Mouse (Mus musculus) testis, adult 2 months (tissue): Measurements from ENCODE around the gene Dcps. TPM values are rescaled to one million over a fixed set of nuclear protein-coding genes. Genes with fewer than 3 reads are reported as not detected.
A peak's percentile ranks its signal among the peaks of the same experiment; 100 is the strongest.

Experiments
- H3K27ac ChIP-seq: fragments of 200-500 bp; 2 replicates; pipeline ENCODE4 v1.5.1; 2012; ENCODE audit warnings: low read depth, low read length; ENCODE audit not compliant: control insufficient read depth, insufficient read depth
- H3K27me3 ChIP-seq: fragments of 200-500 bp; 2 replicates; pipeline ENCODE4 v1.6.1; 2012; ENCODE audit warnings: mild to moderate bottlenecking, low read length, moderate library complexity; ENCODE audit not compliant: control insufficient read depth, insufficient read depth
- H3K36me3 ChIP-seq: fragments of 200-500 bp; 2 replicates; pipeline ENCODE4 v1.6.1; 2012; ENCODE audit warnings: mild to moderate bottlenecking, low read length; ENCODE audit not compliant: control insufficient read depth, insufficient read depth
- H3K4me1 ChIP-seq: fragments of 200-500 bp; 2 replicates; pipeline ENCODE4 v1.6.1; 2012; ENCODE audit warnings: low read length; ENCODE audit not compliant: control insufficient read depth, insufficient read depth
- H3K4me3 ChIP-seq: fragments of 200-500 bp; 2 replicates; pipeline ENCODE4 v1.5.1; 2012; ENCODE audit warnings: low read depth, mild to moderate bottlenecking, low read length, moderate library complexity, mixed read lengths; ENCODE audit not compliant: control insufficient read depth
- CTCF ChIP-seq: fragments of 200-500 bp; IDR thresholded peaks from 2 replicates; pipeline ENCODE4 v1.5.1; 2012; ENCODE audit warnings: low read depth, mild to moderate bottlenecking, inconsistent platforms, low read length, moderate library complexity; ENCODE audit not compliant: control insufficient read depth, insufficient read depth, insufficient replicate concordance
- POLR2A ChIP-seq: fragments of 200-500 bp; IDR thresholded peaks from 2 replicates; pipeline ENCODE4 v1.6.1; 2012; ENCODE audit warnings: low read depth, mild to moderate bottlenecking, inconsistent platforms, low read length, moderate library complexity; ENCODE audit not compliant: control insufficient read depth
- polyA plus RNA-seq: library from polyadenylated mRNA; depleted of rRNA; stranded (reverse); fragments of >200 nt; gene quantifications from 2 replicates; pipeline ENCODE4 v1.2.3, GENCODE M21; 2012

The Dcps gene
- polyA plus RNA-seq, 1 experiment = 16.7 TPM

DNA sequence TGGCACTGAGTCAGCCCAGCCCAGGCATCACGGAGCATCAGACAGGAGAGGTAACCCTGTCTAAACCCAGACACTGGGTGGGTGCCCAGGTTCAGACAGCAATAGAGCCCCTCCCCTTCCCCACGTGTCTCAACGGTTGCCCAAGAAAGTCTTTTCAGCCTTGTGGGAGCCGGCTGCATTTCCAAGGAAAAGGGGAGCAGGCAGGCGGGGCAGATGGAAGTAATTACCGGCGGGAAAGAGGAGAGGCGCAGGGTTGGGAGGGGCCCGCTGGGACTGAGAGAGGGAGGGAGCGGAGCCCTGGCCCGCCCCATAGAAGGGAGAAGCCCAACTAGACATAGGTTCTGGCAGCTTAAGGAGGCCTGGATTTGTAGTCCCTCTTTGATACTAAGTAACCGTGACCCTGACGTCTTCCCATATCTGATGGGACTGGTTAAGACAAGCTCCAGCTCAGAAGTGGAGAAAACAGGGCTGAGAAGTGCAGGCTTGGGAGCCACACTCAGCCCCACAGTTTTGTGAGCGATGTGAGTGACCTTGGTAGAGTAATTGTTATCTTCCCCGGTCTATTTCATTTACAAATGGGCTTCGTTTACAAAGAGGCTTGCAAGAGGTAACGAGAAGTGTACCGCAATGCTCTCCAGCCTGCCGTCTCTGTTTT lies 63.8 kb downstream of the Dcps start:
- Histone ChIP-seq H3K27me3 (no peaks in the 10 kb centered on the region), H3K4me1 (peaks cover 25% of the 10 kb centered on the region), H3K27ac (peak overlapping the region; percentile 63; the same call in 1 of the 2 replicates), H3K36me3 (no peaks in the 10 kb centered on the region), H3K4me3 (no peak overlapping the region)
- no peak for TF ChIP-seq CTCF
- peak; percentile 27; the same call in 1 of the 2 replicates for TF ChIP-seq POLR2A

DNA sequence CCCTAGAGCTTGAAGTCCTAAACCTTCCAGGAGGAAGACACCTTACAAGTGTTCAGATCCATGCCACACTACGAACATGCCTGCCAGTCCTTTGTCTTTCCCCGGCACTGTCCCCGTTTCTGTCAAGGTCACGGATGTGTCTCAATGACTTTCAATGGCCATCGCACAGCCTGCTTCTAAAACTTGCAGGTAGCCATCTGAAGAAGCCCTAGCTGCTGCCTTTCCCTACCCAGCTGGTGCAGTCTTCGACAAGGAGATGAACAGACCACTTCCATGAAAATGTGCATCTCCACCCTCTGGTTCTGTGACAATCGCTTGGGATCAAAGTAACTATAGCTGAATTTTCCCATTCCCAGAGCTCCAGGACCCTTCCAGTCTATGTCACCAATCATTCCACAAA lies 64.4 kb downstream of the Dcps start:
- no peak overlapping the region for H3K4me3 ChIP-seq
- TF ChIP-seq POLR2A (no peak), CTCF (no peak)
- no peaks in the 10 kb centered on the region for H3K27me3 ChIP-seq
- H3K4me1 ChIP-seq = peaks cover 22% of the 10 kb centered on the region
- H3K27ac ChIP-seq = no peak overlapping the region
- no peaks in the 10 kb centered on the region for H3K36me3 ChIP-seq

DNA sequence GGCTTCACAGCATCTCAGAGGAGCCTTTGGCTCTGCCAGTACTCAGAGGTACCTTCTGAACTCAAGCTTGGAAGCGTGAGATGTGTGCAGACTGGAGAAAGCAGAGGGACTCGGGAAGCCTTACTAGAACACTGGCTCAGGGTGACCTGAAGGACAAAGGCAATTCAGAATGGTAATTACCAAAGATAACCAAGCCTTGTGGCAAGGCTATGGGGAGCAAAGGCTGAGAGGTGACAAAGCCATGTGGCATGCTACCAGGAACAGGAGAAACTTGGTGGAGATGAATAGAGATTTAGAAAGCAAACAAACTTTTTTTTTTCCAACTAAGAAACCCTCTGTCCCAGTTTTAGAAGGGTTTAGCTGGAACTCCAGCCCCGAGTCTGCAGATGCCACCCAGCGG lies 65.3 kb downstream of the Dcps start:
- Histone ChIP-seq H3K4me3 (no peak overlapping the region), H3K27ac (no peak overlapping the region), H3K27me3 (no peaks in the 10 kb centered on the region), H3K4me1 (peaks cover 18% of the 10 kb centered on the region), H3K36me3 (no peaks in the 10 kb centered on the region)
- TF ChIP-seq POLR2A = no peak
- TF ChIP-seq CTCF = no peak

DNA sequence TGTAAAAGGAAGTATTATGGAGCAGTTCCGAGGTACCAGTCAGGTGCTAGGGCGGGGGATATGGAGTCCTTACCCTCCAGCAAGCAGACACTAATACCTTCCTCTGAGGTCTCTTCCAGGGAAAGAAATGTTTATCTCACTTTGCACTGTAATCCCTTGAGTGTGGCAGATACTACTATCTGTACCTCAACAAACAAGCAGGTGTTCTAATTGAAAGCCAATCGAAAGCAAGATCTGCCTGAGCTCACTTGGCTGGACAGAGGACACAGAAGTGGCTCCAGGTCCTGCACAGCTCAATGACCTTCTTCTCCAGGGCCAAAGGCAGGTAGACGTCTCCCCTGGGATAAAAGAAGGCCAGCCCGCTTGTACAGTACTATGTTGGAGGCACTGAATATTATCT lies 65.8 kb downstream of the Dcps start:
- Histone ChIP-seq H3K27ac (no peak overlapping the region), H3K4me1 (peaks cover 18% of the 10 kb centered on the region)

DNA sequence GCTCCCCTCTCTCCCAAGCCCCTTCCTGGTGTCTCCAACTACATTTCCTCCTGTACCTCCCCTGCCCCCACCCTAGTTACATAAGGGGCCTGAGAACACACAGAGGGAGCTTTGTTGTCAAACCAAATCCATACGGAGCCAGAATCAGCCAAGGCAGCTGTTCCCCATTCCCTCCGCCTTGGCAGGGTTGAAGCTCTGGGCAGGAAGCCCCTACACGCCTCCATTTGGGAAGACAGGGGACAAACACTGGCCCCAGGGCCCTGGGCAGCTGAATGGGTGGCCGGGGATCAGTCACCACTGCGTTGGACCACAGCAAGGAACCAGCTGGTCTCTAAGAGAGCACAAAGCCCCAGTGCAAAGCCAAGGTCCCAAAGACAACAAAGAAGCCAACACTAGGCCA lies 66.9 kb downstream of the Dcps start:
- no peak overlapping the region for H3K27ac ChIP-seq

More for the DNA sequence above, 65.8 kb downstream of the Dcps start:
- H3K27me3 ChIP-seq = no peaks in the 10 kb centered on the region
- no peak for TF ChIP-seq CTCF
- TF ChIP-seq POLR2A = no peak
- H3K4me3 ChIP-seq = no peak overlapping the region
- no peaks in the 10 kb centered on the region for H3K36me3 ChIP-seq

DNA sequence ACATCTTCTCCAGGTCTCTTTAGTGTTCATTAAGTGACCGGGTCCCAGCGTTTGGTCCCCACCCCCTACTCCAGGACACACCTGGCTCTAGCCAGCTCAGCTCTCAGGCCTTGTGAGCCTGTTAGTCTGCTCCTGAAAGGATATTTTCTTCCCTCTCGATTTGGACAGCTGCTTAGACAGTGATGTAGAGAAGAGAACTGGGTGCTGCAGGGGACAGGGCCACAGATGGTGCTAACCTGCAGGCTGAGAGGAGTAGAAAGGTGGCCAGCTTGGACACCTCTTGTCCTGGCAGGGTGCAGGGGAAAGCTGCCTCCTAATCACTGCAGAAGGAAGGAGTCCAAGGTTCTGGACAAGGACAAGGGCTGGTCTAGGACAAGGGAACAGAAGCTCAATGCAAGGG lies 67.8 kb downstream of the Dcps start:
- H3K27me3 ChIP-seq = no peaks in the 10 kb centered on the region
- H3K4me3 ChIP-seq = no peak overlapping the region
- TF ChIP-seq CTCF = no peak
- peaks cover 16% of the 10 kb centered on the region for H3K4me1 ChIP-seq
- H3K36me3 ChIP-seq = no peaks in the 10 kb centered on the region
- no peak overlapping the region for H3K27ac ChIP-seq

More for the DNA sequence above, 66.9 kb downstream of the Dcps start:
- TF ChIP-seq CTCF = no peak
- no peak for TF ChIP-seq POLR2A
- Histone ChIP-seq H3K36me3 (no peaks in the 10 kb centered on the region), H3K4me3 (no peak overlapping the region), H3K27me3 (no peaks in the 10 kb centered on the region), H3K4me1 (peaks cover 18% of the 10 kb centered on the region)

DNA sequence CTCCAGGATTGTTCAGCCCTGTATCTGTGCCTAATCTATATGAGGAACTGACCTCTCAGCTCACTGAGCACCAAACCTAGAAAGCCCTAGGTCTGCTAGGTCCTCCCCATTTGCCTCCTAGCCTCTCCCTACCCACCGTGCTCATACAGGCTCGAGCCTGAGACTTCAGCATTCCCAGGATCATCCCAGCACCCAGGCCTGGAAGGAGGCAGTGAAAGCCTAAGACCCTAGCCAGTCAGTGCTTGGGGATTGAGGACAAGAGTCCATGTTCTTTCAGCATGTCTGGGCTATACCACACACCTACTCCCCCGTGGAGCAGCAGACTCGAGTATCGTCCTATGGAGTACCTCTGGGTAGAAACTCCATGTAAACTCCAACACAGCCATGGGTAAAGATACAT lies 68.5 kb downstream of the Dcps start:
- Histone ChIP-seq H3K27ac (no peak overlapping the region), H3K4me3 (no peak overlapping the region), H3K4me1 (peaks cover 15% of the 10 kb centered on the region), H3K36me3 (no peaks in the 10 kb centered on the region), H3K27me3 (no peaks in the 10 kb centered on the region)
- no peak for TF ChIP-seq CTCF
- no peak for TF ChIP-seq POLR2A
